Mouse (Mus musculus): ENCODE results near the gene 9230110F15Rik.

DNA sequence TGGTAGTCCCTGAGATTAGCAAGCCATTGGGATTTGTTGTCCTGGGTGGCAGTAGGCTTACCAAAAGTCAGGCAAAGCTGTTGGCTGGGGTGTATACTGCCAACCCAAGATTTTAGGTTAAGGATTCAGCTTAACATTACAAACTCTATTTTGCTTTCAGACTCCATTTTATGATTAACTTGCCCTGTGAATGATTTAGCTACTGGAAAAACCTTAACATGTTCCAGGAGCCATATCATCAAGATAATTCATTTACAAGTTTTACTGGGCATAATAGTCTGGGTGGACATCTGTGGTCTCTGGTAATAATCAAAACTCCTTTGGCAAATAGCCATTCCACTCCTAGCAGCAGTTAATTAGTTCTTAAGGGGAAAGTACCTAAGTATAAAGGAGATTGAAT lies 45.8 kb downstream of the 9230110F15Rik start:
- TF ChIP-seq CTCF (IDR thresholded peaks at IDR 0.05; ENCODE audit: borderline replicate concordance, extremely low read depth, insufficient read depth, insufficient read length) (no peak), POLR2A (IDR thresholded peaks at IDR 0.05; ENCODE audit: borderline replicate concordance, extremely low read depth, insufficient read depth, insufficient read length, poor library complexity, severe bottlenecking) (no peak)

All from brain, embryonic 14.5 days (tissue).